Mouse (Mus musculus) forebrain, embryonic 14.5 days (tissue): ENCODE results near the gene Ptges2. TPM values are rescaled to one million over a fixed set of nuclear protein-coding genes. Genes with fewer than 3 reads are reported as not detected.

Source experiments
- ATAC-seq: fragments of 200-750 bp; cut with Nextera tagmentation; 2 replicates; pipeline ENCODE4 v1.8.0; 2017; ENCODE audit warnings: mild to moderate bottlenecking, moderate library complexity
- DNase-seq: peaks from one replicate; pipeline ENCODE4 v3.0.0-alpha.2; 2015; ENCODE audit warnings: low spot score
- H3K27ac ChIP-seq: fragments of 300-500 bp; sonication (generic); 2 replicates; pipeline ENCODE4 v1.5.1; 2014; ENCODE audit warnings: low read depth, mild to moderate bottlenecking, control low read depth, low read length, moderate library complexity
- H3K27me3 ChIP-seq: fragments of 300-500 bp; sonication (generic); replicated peaks from 2 replicates; pipeline ENCODE4 v1.6.1; 2014; ENCODE audit warnings: low read length, control low read depth, mixed read lengths; ENCODE audit not compliant: control insufficient read depth, insufficient read depth
- H3K36me3 ChIP-seq: fragments of 300-500 bp; sonication (generic); 2 replicates; pipeline ENCODE4 v1.6.1; 2014; ENCODE audit warnings: low read length, control low read depth; ENCODE audit not compliant: control insufficient read depth, insufficient read depth
- H3K4me1 ChIP-seq: fragments of 300-500 bp; sonication (generic); 2 replicates; pipeline ENCODE4 v1.6.1; 2014; ENCODE audit warnings: antibody characterized with exemption, low read length, control low read depth; ENCODE audit not compliant: control insufficient read depth, insufficient read depth
- H3K4me2 ChIP-seq: fragments of 300-500 bp; sonication (generic); 2 replicates; pipeline ENCODE4 v1.6.1; 2014; ENCODE audit warnings: mild to moderate bottlenecking, control low read depth, low read length
- H3K4me3 ChIP-seq: fragments of 300-500 bp; sonication (generic); 2 replicates; pipeline ENCODE4 v1.5.1; 2014; ENCODE audit warnings: low read depth, low read length, control low read depth
- H3K9ac ChIP-seq: fragments of 300-500 bp; sonication (generic); 2 replicates; pipeline ENCODE4 v1.6.1; 2014; ENCODE audit warnings: mild to moderate bottlenecking, low read length, control low read depth, moderate library complexity
- H3K9me3 ChIP-seq: fragments of 300-500 bp; sonication (generic); replicated peaks from 2 replicates; pipeline ENCODE4 v1.6.1; 2016; ENCODE audit warnings: low read length, control low read depth, mixed read lengths; ENCODE audit not compliant: control insufficient read depth
- WGBS: fragments of 180-500 bp; shearing (Covaris S2); extraction: QIAGEN DNeasy Blood & Tissue Kit; methylation state at CpG from one replicate; pipeline ENCODE4 v1.1.7; 2014; 5-methylcytosine and 5-hydroxymethylcytosine counted together
- polyA plus RNA-seq: library from polyadenylated mRNA; unstranded; fragments of >200 nt; fragmentation: Nextera tagmentation; extraction: Ambion mirVana; gene quantifications from 2 replicates; pipeline ENCODE4 v1.2.1, GENCODE M21; 2014

The Ptges2 gene
- polyA plus RNA-seq, 1 experiment from 2014 or later = 42.2 TPM

- H3K4me2 ChIP-seq = peak overlapping the region; percentile 84
- H3K36me3 ChIP-seq = peaks cover 13% of the 10 kb centered on the region
- H3K27me3 ChIP-seq = no peaks in the 10 kb centered on the region
- DNase-seq = no peak
- no peak overlapping the region for H3K27ac ChIP-seq
- H3K4me3 ChIP-seq = peak overlapping the region; percentile 93
- H3K9me3 ChIP-seq = no peaks in the 10 kb centered on the region
- no peak for ATAC-seq
- H3K4me1 ChIP-seq = peaks cover 13% of the 10 kb centered on the region
- H3K9ac ChIP-seq = peak overlapping the region; percentile 90
- 0% methylated on average over 15 of the region's 15 CpGs for WGBS
Measured at GRCm38 (mm10) chr2:32396695-32397094, 999 bp downstream of the Ptges2 start.

- peak; percentile 42 for ATAC-seq
- WGBS = 19% methylated on average over 2 of the region's 2 CpGs
- DNase-seq = peak; percentile 97
- no peaks in the 10 kb centered on the region for H3K27me3 ChIP-seq
- no peaks in the 10 kb centered on the region for H3K4me1 ChIP-seq
- H3K27ac ChIP-seq = no peak overlapping the region
- H3K9me3 ChIP-seq = no peaks in the 10 kb centered on the region
- H3K4me3 ChIP-seq = no peak overlapping the region
- peaks cover 23% of the 10 kb centered on the region for H3K36me3 ChIP-seq
- no peak overlapping the region for H3K9ac ChIP-seq
- no peak overlapping the region for H3K4me2 ChIP-seq
Measured at GRCm38 (mm10) chr2:32404663-32405062, 9.0 kb downstream of the Ptges2 start.

- H3K9ac ChIP-seq = no peak overlapping the region
- WGBS = 86% methylated on average over 7 of the region's 7 CpGs
- H3K4me2 ChIP-seq = no peak overlapping the region
- no peak overlapping the region for H3K4me3 ChIP-seq
- H3K27me3 ChIP-seq = no peaks in the 10 kb centered on the region
- no peak overlapping the region for H3K27ac ChIP-seq
- peaks cover 4% of the 10 kb centered on the region for H3K36me3 ChIP-seq
- no peaks in the 10 kb centered on the region for H3K9me3 ChIP-seq
- ATAC-seq = no peak
- H3K4me1 ChIP-seq = no peaks in the 10 kb centered on the region
- no peak for DNase-seq
Measured at GRCm38 (mm10) chr2:32407144-32407824, 11.6 kb downstream of the Ptges2 start.

GRCm38 (mm10) chr2:32408429-32409424 is 13.0 kb downstream of the Ptges2 start:
- H3K27ac ChIP-seq = no peak overlapping the region
- no peak overlapping the region for H3K4me3 ChIP-seq
- H3K4me1 ChIP-seq = no peaks in the 10 kb centered on the region
- no peak overlapping the region for H3K9ac ChIP-seq
- H3K27me3 ChIP-seq = no peaks in the 10 kb centered on the region
- peaks cover under 1% of the 10 kb centered on the region; the same call in 1 of the 2 replicates for H3K36me3 ChIP-seq
- ATAC-seq (no peak), DNase-seq (no peak)
- 73% methylated on average over 25 of the region's 25 CpGs for WGBS
- H3K9me3 ChIP-seq = no peaks in the 10 kb centered on the region
- no peak overlapping the region for H3K4me2 ChIP-seq

- 87% methylated on average over 7 of the region's 7 CpGs for WGBS
- H3K4me3 ChIP-seq = no peak overlapping the region
- ATAC-seq (no peak), DNase-seq (no peak)
- H3K27me3 ChIP-seq = no peaks in the 10 kb centered on the region
- no peak overlapping the region for H3K27ac ChIP-seq
- no peak overlapping the region for H3K9ac ChIP-seq
- no peak overlapping the region for H3K4me2 ChIP-seq
- no peaks in the 10 kb centered on the region for H3K9me3 ChIP-seq
- peaks cover 28% of the 10 kb centered on the region for H3K36me3 ChIP-seq
- no peaks in the 10 kb centered on the region for H3K4me1 ChIP-seq
Measured at GRCm38 (mm10) chr2:32411407-32411806, 15.7 kb downstream of the Ptges2 start.

- Histone ChIP-seq H3K4me1 (no peaks in the 10 kb centered on the region), H3K4me3 (no peak overlapping the region), H3K36me3 (peaks cover 43% of the 10 kb centered on the region), H3K27me3 (no peaks in the 10 kb centered on the region), H3K9me3 (no peaks in the 10 kb centered on the region), H3K9ac (no peak overlapping the region), H3K4me2 (no peak overlapping the region), H3K27ac (no peak overlapping the region)
- no peak for DNase-seq
- no peak for ATAC-seq
- 92% methylated on average over 6 of the region's 6 CpGs for WGBS
Measured at GRCm38 (mm10) chr2:32412742-32413531, 17.2 kb downstream of the Ptges2 start.

- peaks cover 52% of the 10 kb centered on the region for H3K36me3 ChIP-seq
Measured at GRCm38 (mm10) chr2:32413936-32414335, 18.2 kb downstream of the Ptges2 start.

GRCm38 (mm10) chr2:32415801-32416200 is 20.1 kb downstream of the Ptges2 start:
- no peak overlapping the region for H3K4me3 ChIP-seq
- no peaks in the 10 kb centered on the region for H3K4me1 ChIP-seq
- DNase-seq = no peak
- no peak overlapping the region for H3K4me2 ChIP-seq
- H3K27me3 ChIP-seq = no peaks in the 10 kb centered on the region
- H3K9ac ChIP-seq = no peak overlapping the region
- no peaks in the 10 kb centered on the region for H3K9me3 ChIP-seq
- H3K27ac ChIP-seq = no peak overlapping the region
- no peak for ATAC-seq
- 94% methylated on average over 12 of the region's 12 CpGs for WGBS
- peaks cover 71% of the 10 kb centered on the region for H3K36me3 ChIP-seq

More at GRCm38 (mm10) chr2:32413936-32414335, 18.2 kb downstream of the Ptges2 start:
- Histone ChIP-seq H3K9ac (no peak overlapping the region), H3K4me1 (no peaks in the 10 kb centered on the region), H3K27ac (no peak overlapping the region), H3K9me3 (no peaks in the 10 kb centered on the region), H3K4me3 (no peak overlapping the region), H3K4me2 (no peak overlapping the region), H3K27me3 (no peaks in the 10 kb centered on the region)
- 74% methylated on average over 5 of the region's 5 CpGs for WGBS
- no peak for ATAC-seq
- no peak for DNase-seq
